Mouse (Mus musculus) ZHBTc4 (cell line): Measurements from ENCODE around the gene Phgr1.

Source experiments
- DNase-seq: peaks from one replicate; pipeline ENCODE4 v3.0.0-alpha.2; 2011; ENCODE audit warnings: low read depth, low spot score

Gene Phgr1

GRCm38 (mm10) chr2:118750476-118750875 lies 22.1 kb upstream of the Phgr1 start:
- no peak for DNase-seq

GRCm38 (mm10) chr2:118751896-118752791 lies 20.4 kb upstream of the Phgr1 start:
- no peak for DNase-seq

GRCm38 (mm10) chr2:118752792-118753108 lies 19.8 kb upstream of the Phgr1 start:
- DNase-seq = no peak

GRCm38 (mm10) chr2:118754143-118754542 lies 18.4 kb upstream of the Phgr1 start:
- DNase-seq = no peak

GRCm38 (mm10) chr2:118755407-118755806 lies 17.2 kb upstream of the Phgr1 start:
- DNase-seq = no peak

- DNase-seq = no peak
These were observed 16.5 kb upstream of the Phgr1 start for GRCm38 (mm10) chr2:118756103-118756502.

GRCm38 (mm10) chr2:118759828-118760227 lies 12.7 kb upstream of the Phgr1 start:
- DNase-seq = peak; percentile 80

- DNase-seq = no peak
These were observed 12.1 kb upstream of the Phgr1 start for GRCm38 (mm10) chr2:118760311-118761025.

GRCm38 (mm10) chr2:118761358-118761757 lies 11.2 kb upstream of the Phgr1 start:
- no peak for DNase-seq

- DNase-seq = peak; percentile 75
These were observed 10.4 kb upstream of the Phgr1 start, which contains the start of gene Ccdc9b for GRCm38 (mm10) chr2:118761906-118762783. Gene Ccdc9b (minus strand): TSS chr2:118762661.

GRCm38 (mm10) chr2:118762784-118763148 lies 9.8 kb upstream of the Phgr1 start:
- no peak for DNase-seq

GRCm38 (mm10) chr2:118763469-118763868 lies 9.1 kb upstream of the Phgr1 start:
- DNase-seq = no peak

- DNase-seq = peak; percentile 87
These were observed 8.3 kb upstream of the Phgr1 start for GRCm38 (mm10) chr2:118764094-118764831.

GRCm38 (mm10) chr2:118764875-118765274 lies 7.7 kb upstream of the Phgr1 start:
- no peak for DNase-seq

GRCm38 (mm10) chr2:118766041-118767033 lies 6.2 kb upstream of the Phgr1 start:
- DNase-seq = no peak

- no peak for DNase-seq
These were observed 2.0 kb downstream of the Phgr1 start for GRCm38 (mm10) chr2:118774536-118774935.

GRCm38 (mm10) chr2:118775396-118775795 lies 2.8 kb downstream of the Phgr1 start:
- DNase-seq = no peak

- no peak for DNase-seq
These were observed 3.3 kb downstream of the Phgr1 start for GRCm38 (mm10) chr2:118775846-118776245.

GRCm38 (mm10) chr2:118776295-118776694 lies 3.7 kb downstream of the Phgr1 start:
- no peak for DNase-seq

- no peak for DNase-seq
These were observed 5.8 kb downstream of the Phgr1 start for GRCm38 (mm10) chr2:118778418-118778817.
